Mouse (Mus musculus) left cerebral cortex, postnatal 36 days (tissue): ENCODE measurements around the gene Top1. TPM values are rescaled to one million over a fixed set of nuclear protein-coding genes. Genes with fewer than 3 reads are reported as not detected.
"Not testable (repeated sequence)": the region's sequence is repeated elsewhere in the genome, so short reads cannot be mapped to it uniquely, and the experiment has no call there.

Experiments
- DNase-seq, 2 experiments: peaks; one replicate each; pipeline ENCODE4 v3.0.0; 2021 to 2022; ENCODE audit warnings: low spot score in 2 of 2, mixed read lengths in 1 of 2
- intact Hi-C: fragments of 180-260 bp; cut with DNase I; formaldehyde crosslinking; loops from one replicate; pipeline ENCODE4 v1.15.1; 2025
- total RNA-seq, 2 experiments: library from RNA; stranded (reverse); gene quantifications; 2 replicates each; pipeline ENCODE4 v1.2.3; 2021

Gene Top1
- total RNA-seq, 2 experiments from 2014 or later, result 66.5 to 87.4 TPM

- no peak for DNase-seq
- intact Hi-C loops, result no loop called here
Observed at GRCm38 (mm10) chr2:160628666-160629527, 16.8 kb upstream of the Top1 start.

GRCm38 (mm10) chr2:160629528-160629830 is 16.2 kb upstream of the Top1 start:
- no peak for DNase-seq
- intact Hi-C loops, result no loop called here

DNA sequence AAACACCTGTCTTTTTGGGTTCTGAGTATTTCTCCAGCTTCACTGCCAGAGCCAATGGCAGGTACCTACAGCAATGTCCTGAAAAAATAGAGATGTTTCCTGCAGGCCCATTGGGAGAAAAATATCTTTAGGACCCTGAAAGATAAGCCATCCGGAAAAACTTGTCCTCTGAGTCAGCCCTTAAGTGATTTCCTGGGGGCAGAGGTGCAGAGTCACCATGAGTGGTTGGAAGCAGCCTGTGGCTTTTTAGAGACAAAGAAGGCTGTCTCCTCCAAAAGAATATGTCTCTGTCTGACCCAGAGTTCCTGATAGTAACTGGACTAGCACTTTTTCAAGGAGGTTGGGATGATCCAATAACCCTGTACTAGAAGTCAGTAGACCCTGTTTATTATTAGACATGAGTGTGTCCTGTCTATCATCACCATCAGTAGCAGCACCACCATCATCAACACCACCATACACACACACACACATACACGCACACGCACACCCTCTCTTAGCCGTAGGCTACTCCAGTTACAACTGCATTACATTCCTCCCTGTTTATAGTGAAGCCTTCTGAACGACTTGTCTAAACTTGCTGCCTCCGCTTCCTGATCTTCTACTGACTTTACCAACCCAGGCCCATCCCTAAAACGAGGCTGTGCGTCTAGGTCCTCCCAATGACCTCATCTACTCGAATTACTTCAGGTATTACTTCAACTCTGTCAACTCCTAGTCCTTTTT is 14.7 kb upstream of the Top1 start:
- DNase-seq, result no peak
- intact Hi-C loops, result no loop called here

DNA sequence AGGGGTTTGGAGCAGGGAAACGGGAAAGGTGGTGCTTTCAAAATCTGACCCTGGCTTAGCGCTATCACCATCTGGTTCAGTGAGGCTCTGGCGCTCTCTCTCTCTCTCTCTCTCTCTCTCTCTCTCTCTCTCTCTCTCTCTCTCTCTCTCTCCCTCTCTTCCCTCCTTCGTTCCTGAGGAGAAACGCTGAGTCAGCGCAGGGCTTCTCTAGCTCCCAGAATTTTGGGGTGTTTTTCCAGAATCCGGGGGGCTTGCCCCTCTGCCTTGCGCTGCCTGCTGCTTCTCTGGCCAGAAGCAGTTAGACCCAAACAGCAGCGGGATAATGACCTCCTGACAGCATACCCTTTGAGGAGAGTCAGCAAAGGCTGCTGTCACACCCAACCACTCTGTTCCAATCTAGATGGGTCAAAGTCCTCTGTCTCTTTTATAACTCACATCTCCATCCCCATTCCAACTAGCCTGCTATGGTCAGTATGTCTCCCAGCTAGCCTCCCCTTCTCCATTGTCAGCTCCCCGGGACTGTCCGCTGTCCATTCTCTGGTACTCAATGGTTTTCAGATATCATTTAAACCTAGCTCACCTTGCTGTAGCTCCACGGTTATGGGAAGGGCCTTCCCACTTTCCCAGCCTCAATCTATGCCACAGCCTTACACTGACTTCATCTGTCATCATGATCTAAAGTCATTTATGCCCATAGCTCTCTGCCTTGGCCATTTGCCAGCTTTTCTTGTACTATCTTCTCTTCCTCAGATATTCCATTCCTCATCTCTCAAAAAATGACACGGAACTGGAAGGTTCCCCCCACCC is 5.6 kb upstream of the Top1 start:
- intact Hi-C loops, result no loop called here

GRCm38 (mm10) chr2:160641176-160641575 is 4.5 kb upstream of the Top1 start:
- intact Hi-C loops, result no loop called here

More for the DNA sequence above, 5.6 kb upstream of the Top1 start:
- no peak for DNase-seq

DNA sequence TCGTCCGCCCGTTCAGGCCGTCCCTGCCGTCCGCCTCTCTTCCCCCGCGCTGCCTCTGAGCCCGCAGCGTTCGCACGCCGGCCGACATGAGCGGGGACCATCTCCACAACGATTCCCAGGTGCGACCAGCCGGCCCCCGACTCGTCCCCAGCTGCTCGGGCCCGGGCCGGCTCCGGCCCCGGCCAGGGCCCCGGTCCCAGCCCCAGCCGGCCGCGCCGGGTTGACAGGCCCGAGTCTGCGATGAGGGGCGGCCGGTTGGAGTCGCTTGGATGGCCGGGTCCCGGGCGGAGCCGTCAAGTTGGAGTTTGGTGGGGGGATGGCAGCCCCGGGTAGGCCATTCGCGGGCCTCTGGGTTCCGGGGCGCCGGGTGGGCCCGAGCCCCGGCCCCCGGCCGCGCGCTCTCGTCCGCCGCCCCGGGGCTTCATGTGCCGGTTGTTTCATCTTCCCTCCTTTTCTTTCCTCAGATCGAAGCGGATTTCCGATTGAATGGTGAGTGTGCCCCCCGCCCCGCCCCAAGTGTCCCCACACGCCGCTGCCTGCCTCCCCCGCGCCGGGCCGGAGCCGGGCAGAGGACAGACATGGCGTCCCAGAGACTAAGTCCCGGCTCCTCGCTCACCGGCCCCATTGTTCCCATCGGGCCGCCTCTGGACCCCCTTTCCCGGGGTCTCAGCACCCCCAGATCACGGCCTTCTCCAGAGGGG is 606 bp downstream of the Top1 start:
- DNase-seq, result peak; percentile 55 to 66
- intact Hi-C loops, result loop anchor here (5.0 kb wide), 1 partner anchor 71 kb away; no protein-coding TSS in a partner anchor

More at GRCm38 (mm10) chr2:160641176-160641575, 4.5 kb upstream of the Top1 start:
- DNase-seq, result no peak

GRCm38 (mm10) chr2:160646845-160647178 is 1.1 kb downstream of the Top1 start:
- no peak for DNase-seq
- intact Hi-C loops, result loop anchor here (5.0 kb wide), 1 partner anchor 70 kb away; no protein-coding TSS in a partner anchor

DNA sequence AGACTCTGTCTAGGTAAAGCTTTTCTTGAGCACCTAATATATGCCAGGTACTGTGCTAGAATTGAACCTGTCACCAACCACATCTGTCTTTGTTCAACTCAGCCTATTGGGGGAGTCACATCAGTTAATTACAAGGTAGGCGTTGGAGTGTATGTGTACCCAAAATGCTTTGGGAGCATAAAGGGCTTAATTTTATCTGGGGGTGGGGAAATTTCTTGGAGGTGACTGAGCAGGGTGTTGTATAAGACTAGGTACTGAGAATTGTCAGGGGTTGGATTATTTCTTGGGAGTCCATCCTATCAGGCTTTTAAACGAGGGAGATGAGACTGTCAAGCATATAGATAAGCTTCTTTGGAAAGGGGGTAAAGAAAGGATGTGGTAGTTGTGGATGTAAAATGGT is 2.4 kb downstream of the Top1 start:
- no peak for DNase-seq
- intact Hi-C loops, result loop anchor here (5.0 kb wide), 1 partner anchor 69 kb away; no protein-coding TSS in a partner anchor

- DNase-seq, result no peak
- intact Hi-C loops, result loop anchor here (5.0 kb wide), 1 partner anchor 68 kb away; no protein-coding TSS in a partner anchor
Observed at GRCm38 (mm10) chr2:160649072-160649471, 3.4 kb downstream of the Top1 start.

DNA sequence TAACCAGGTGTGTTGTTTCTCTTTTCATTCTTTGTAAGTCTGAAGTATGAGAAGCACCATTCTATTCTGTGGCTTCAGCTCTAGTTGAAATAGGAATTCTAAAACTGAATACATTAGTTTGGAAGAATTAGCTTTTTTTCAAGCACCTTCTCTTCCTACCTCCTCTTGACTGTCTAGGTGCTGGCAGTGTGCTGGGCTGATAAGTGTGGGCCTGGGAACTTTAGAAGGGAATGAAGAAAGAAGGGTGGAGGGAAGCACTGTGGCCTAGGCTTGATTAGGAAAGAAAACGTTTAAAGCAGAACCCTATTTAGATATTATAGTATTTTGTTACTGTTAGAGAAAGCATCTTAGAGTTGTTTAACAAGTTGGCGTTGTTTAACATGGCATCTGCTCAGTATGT is 5.5 kb downstream of the Top1 start:
- no peak for DNase-seq
- intact Hi-C loops, result no loop called here

GRCm38 (mm10) chr2:160653218-160653617 is 7.5 kb downstream of the Top1 start:
- no peak for DNase-seq
- intact Hi-C loops, result no loop called here

GRCm38 (mm10) chr2:160655561-160655960 is 9.9 kb downstream of the Top1 start:
- intact Hi-C loops, result no loop called here
- no peak for DNase-seq

DNA sequence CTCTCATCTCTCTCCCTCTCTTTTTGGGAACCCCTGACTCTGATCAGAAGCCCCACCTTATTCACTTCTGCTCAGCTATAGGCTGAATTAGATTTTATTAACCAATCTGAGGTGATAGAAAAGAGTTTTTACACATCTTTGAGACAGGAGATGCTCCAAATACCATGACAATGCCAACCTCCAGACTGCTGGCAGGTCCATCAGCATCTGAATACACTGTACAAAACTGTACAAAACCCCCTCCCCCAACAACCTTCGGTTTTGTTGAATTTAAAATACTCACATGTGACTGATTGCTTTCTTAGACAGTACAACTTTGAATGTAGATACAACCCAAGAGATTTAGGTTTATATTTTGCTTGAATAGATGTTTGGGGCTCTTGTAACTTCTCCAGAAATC is 10.5 kb downstream of the Top1 start:
- no peak for DNase-seq
- intact Hi-C loops, result no loop called here

DNA sequence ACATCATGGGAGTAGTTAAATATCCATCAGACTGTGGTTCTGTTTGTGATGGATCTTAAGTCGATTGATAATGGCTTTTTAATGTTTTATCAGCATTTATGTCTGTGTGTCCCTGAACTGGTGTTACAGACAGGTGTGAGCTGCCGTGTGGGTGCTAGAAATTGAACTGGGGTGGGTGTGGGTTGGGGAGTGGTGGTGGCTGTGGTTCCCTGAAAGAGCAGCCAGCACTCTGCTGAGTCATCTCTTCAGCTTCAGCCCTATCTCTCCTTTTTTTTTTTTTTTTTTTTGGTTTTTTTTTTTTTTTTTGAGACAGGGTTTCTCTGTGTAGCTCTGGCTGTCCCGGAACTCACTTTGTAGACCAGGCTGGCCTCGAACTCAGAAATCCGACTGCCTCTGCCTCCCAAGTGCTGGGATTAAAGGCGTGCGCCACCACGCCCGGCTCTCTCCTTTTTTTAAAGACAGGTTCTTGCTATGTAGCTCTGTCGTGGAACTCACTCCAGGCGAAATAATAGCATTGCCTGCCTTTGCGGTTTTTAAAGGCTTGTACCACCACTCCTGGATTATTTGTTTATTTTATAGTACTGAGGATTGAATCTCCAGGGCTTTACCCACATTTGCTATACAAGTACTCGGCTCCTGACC is 12.2 kb downstream of the Top1 start:
- DNase-seq, result no peak
- intact Hi-C loops, result no loop called here

GRCm38 (mm10) chr2:160658811-160659210 is 13.1 kb downstream of the Top1 start:
- intact Hi-C loops, result no loop called here
- DNase-seq, result no peak

DNA sequence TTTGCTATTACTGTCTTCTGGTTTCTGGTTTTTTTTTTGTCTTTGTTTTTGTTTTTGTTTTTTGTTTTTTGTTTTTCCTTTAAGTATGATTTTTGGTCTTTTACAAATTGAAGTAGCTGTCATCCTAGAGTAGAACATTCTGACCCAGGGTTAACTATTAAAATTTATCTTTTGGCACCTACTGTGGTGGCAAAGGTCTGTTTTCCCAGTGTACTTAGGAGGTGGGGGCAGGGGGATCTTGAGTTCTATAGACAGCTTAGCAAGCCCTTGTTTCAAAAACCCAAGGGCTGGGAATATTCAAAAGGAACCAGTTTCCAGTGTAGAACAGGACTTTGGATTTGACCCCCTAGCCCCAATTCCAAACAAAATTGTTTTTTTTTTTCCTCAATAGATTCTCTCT is 18.7 kb downstream of the Top1 start:
- intact Hi-C loops, result no loop called here
- DNase-seq, result no peak

- intact Hi-C loops, DNase-seq: not testable (repeated sequence)
Observed at GRCm38 (mm10) chr2:160664986-160665385, 19.3 kb downstream of the Top1 start.

DNA sequence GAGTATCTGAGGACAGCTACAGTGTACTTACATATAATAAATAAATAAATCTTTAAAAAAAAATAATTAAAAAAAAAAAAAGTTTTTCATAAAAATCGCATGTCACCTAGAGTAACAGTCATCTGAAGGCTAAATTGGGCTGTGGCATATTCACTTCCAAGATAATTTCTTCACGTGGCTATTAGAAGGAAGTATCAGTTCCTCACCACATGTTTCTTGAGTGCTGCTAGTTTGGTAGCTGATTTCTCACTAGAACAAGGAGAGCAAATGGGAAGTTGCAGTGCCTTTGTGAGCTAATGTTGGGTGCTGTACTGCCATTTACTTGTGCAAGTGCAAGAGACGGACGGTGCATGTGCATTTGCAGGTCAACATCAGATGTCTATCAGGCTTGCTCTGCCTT is 21.6 kb downstream of the Top1 start:
- DNase-seq, result no peak
- intact Hi-C loops, result no loop called here

- DNase-seq, result no peak
- intact Hi-C loops, result no loop called here
Observed at GRCm38 (mm10) chr2:160700271-160700670, 54.6 kb downstream of the Top1 start.
